Mouse (Mus musculus) CH12.LX (cell line): ENCODE results near the gene Gm26992. TPM values are rescaled to one million over a fixed set of nuclear protein-coding genes. Genes with fewer than 3 reads are reported as not detected.

ENCODE experiments used
- DNase-seq: peaks from one replicate; pipeline ENCODE4 v3.0.0-alpha.2; 2013; ENCODE audit errors: extremely low read depth
- H3K27ac ChIP-seq: 2 replicates; pipeline ENCODE4 v1.5.1; 2012; ENCODE audit warnings: low read depth, mild to moderate bottlenecking, control low read depth, moderate library complexity; ENCODE audit not compliant: insufficient read depth
- H3K27me3 ChIP-seq: replicated peaks from 2 replicates; pipeline ENCODE3; 2012; ENCODE audit warnings: inconsistent platforms
- H3K36me3 ChIP-seq, 2 experiments: replicated peaks in 1 of 2; 2 replicates each; pipeline versions ENCODE3 to v1.6.1; 2012; ENCODE audit warnings: inconsistent platforms in 1 of 2, low read length in 1 of 2, mild to moderate bottlenecking in 1 of 2, mixed read lengths in 1 of 2, moderate library complexity in 1 of 2; ENCODE audit not compliant: control insufficient read depth in 1 of 2, insufficient read depth in 1 of 2
- H3K4me1 ChIP-seq, 2 experiments: 2 replicates each; pipeline ENCODE4 v1.6.1; 2012; ENCODE audit warnings: inconsistent platforms in 1 of 2, moderate library complexity in 1 of 2; ENCODE audit not compliant: insufficient read depth in 2 of 2, control insufficient read depth in 1 of 2
- H3K4me2 ChIP-seq: 2 replicates; pipeline ENCODE4 v1.6.1; 2012; ENCODE audit warnings: low read depth, mild to moderate bottlenecking, control low read depth; ENCODE audit not compliant: poor library complexity, insufficient read depth, severe bottlenecking
- H3K4me3 ChIP-seq, 3 experiments: fragments of 150-350 bp in 1 of 3; sonication (generic) in 1 of 3; replicated peaks in 1 of 3; 2 replicates each; pipeline versions ENCODE3 to v1.5.1; 2011 to 2012; ENCODE audit warnings: low read depth in 2 of 3, low read length in 2 of 3, mild to moderate bottlenecking in 2 of 3, moderate library complexity in 2 of 3, control low read depth in 1 of 3, improper control_type of control experiment in 1 of 3, inconsistent platforms in 1 of 3, mixed read lengths in 1 of 3; ENCODE audit not compliant: poor library complexity in 1 of 3
- H3K79me2 ChIP-seq: replicated peaks from 2 replicates; pipeline ENCODE4 v1.6.1; 2012; ENCODE audit warnings: mild to moderate bottlenecking, moderate library complexity; ENCODE audit not compliant: control insufficient read depth, poor library complexity, insufficient read depth, severe bottlenecking; ENCODE audit errors: extremely low read depth
- H3K9ac ChIP-seq: 2 replicates; pipeline ENCODE4 v1.6.1; 2012; ENCODE audit warnings: low read depth, mild to moderate bottlenecking, control low read depth, moderate library complexity; ENCODE audit not compliant: insufficient read depth
- H3K9me3 ChIP-seq: replicated peaks from 2 replicates; pipeline ENCODE3; 2012; ENCODE audit warnings: low read length, inconsistent platforms, mixed read lengths
- BHLHE40 ChIP-seq: IDR thresholded peaks from 2 replicates; pipeline ENCODE4 v1.6.1; 2011; ENCODE audit warnings: mild to moderate bottlenecking, low read depth, low read length, improper control_type of control experiment
- CHD1 ChIP-seq: IDR thresholded peaks from 2 replicates; pipeline ENCODE4 v1.6.1; 2012; ENCODE audit warnings: low read depth, low read length, improper control_type of control experiment, inconsistent platforms
- CHD2 ChIP-seq: IDR thresholded peaks from 2 replicates; pipeline ENCODE4 v1.6.1; 2011; ENCODE audit warnings: low read length, improper control_type of control experiment
- CTCF ChIP-seq, 2 experiments: IDR thresholded peaks in 1 of 2; conservative IDR thresholded peaks in 1 of 2; 2 replicates each; pipeline ENCODE4 v1.5.1; 2011 to 2012; ENCODE audit warnings: low read depth in 2 of 2, low read length in 2 of 2, improper control_type of control experiment in 1 of 2, inconsistent platforms in 1 of 2, mild to moderate bottlenecking in 1 of 2, moderate library complexity in 1 of 2
- ELF1 ChIP-seq: IDR thresholded peaks from 2 replicates; pipeline ENCODE4 v1.6.1; 2014; ENCODE audit warnings: low read depth, mild to moderate bottlenecking, inconsistent platforms, low read length, improper control_type of control experiment
- EP300 ChIP-seq: IDR thresholded peaks from 2 replicates; pipeline ENCODE4 v1.6.1; 2011; ENCODE audit warnings: low read length, improper control_type of control experiment
- GABPA ChIP-seq: IDR thresholded peaks from 2 replicates; pipeline ENCODE4 v1.6.1; 2012; ENCODE audit warnings: low read depth, low read length, improper control_type of control experiment, inconsistent platforms; ENCODE audit not compliant: insufficient replicate concordance
- IRF4 ChIP-seq: IDR thresholded peaks from 2 replicates; pipeline ENCODE4 v1.6.1; 2014; ENCODE audit warnings: low read depth, mild to moderate bottlenecking, inconsistent platforms, low read length, improper control_type of control experiment
- KAT2A ChIP-seq: IDR thresholded peaks from 2 replicates; pipeline ENCODE4 v1.6.1; 2012; ENCODE audit warnings: low read length, improper control_type of control experiment, inconsistent platforms; ENCODE audit not compliant: insufficient replicate concordance
- MAX ChIP-seq: IDR thresholded peaks from 2 replicates; pipeline ENCODE4 v1.6.1; 2011; ENCODE audit warnings: low read length, improper control_type of control experiment
- MAZ ChIP-seq: IDR thresholded peaks from 2 replicates; pipeline ENCODE4 v1.6.1; 2012; ENCODE audit warnings: low read depth, mild to moderate bottlenecking, inconsistent platforms, low read length, improper control_type of control experiment, moderate library complexity
- MEF2A ChIP-seq: IDR thresholded peaks from 2 replicates; pipeline ENCODE4 v1.6.1; 2014; ENCODE audit warnings: low read depth, mild to moderate bottlenecking, inconsistent platforms, low read length, improper control_type of control experiment, borderline replicate concordance
- MYC ChIP-seq: IDR thresholded peaks from 2 replicates; pipeline ENCODE4 v1.6.1; 2011; ENCODE audit warnings: low read depth, mild to moderate bottlenecking, improper control_type of control experiment, low read length
- NRF1 ChIP-seq: IDR thresholded peaks from 2 replicates; pipeline ENCODE4 v1.6.1; 2014; ENCODE audit warnings: low read depth, mild to moderate bottlenecking, inconsistent platforms, low read length, improper control_type of control experiment, moderate library complexity
- POLR2AphosphoS2 ChIP-seq: IDR thresholded peaks from 2 replicates; pipeline ENCODE4 v1.6.1; 2011; ENCODE audit warnings: low read depth, low read length, improper control_type of control experiment
- RAD21 ChIP-seq: IDR thresholded peaks from 2 replicates; pipeline ENCODE4 v1.6.1; 2011; ENCODE audit warnings: low read depth, mild to moderate bottlenecking, low read length, improper control_type of control experiment, moderate library complexity
- RCOR1 ChIP-seq: conservative IDR thresholded peaks from 2 replicates; pipeline ENCODE4 v1.6.1; 2012; ENCODE audit warnings: low read depth, mild to moderate bottlenecking, inconsistent platforms, low read length, improper control_type of control experiment
- SIN3A ChIP-seq: IDR thresholded peaks from 2 replicates; pipeline ENCODE4 v1.6.1; 2012; ENCODE audit warnings: low read length, improper control_type of control experiment, inconsistent platforms
- SMC3 ChIP-seq: IDR thresholded peaks from 2 replicates; pipeline ENCODE4 v1.6.1; 2011; ENCODE audit warnings: low read depth, low read length, improper control_type of control experiment
- TCF12 ChIP-seq: IDR thresholded peaks from 2 replicates; pipeline ENCODE4 v1.6.1; 2014; ENCODE audit warnings: low read depth, mild to moderate bottlenecking, inconsistent platforms, low read length, improper control_type of control experiment
- UBTF ChIP-seq: IDR thresholded peaks from 2 replicates; pipeline ENCODE4 v1.6.1; 2012; ENCODE audit warnings: low read depth, mild to moderate bottlenecking, inconsistent platforms, low read length, improper control_type of control experiment, moderate library complexity
- USF1 ChIP-seq: IDR thresholded peaks from 2 replicates; pipeline ENCODE4 v1.6.1; 2014; ENCODE audit warnings: low read depth, mild to moderate bottlenecking, inconsistent platforms, low read length, improper control_type of control experiment
- USF2 ChIP-seq: conservative IDR thresholded peaks from 2 replicates; pipeline ENCODE4 v1.6.1; 2011; ENCODE audit warnings: low read depth, low read length, improper control_type of control experiment
- ZKSCAN1 ChIP-seq: IDR thresholded peaks from 2 replicates; pipeline ENCODE4 v1.6.1; 2012; ENCODE audit warnings: low read depth, inconsistent platforms, low read length, improper control_type of control experiment, borderline replicate concordance
- ZMIZ1 ChIP-seq: IDR thresholded peaks from 2 replicates; pipeline ENCODE4 v1.6.1; 2012; ENCODE audit warnings: low read depth, mild to moderate bottlenecking, inconsistent platforms, low read length, improper control_type of control experiment
- dilution Hi-C: fragments of 300-500 bp; cut with MboI; formaldehyde crosslinking; loops from 2 replicates; pipeline ENCODE4 v1.14.3; 2020; ENCODE audit warnings: low sequenced_read_pairs; ENCODE audit not compliant: extremely low pct_unique_long_range_greater_than_20kb, extremely low pct_ligation_motif_present
- in situ Hi-C: fragments of 300-500 bp; cut with MboI; formaldehyde crosslinking; loops from 3 replicates; pipeline ENCODE4 v1.14.3; 2019; ENCODE audit warnings: low sequenced_read_pairs, low pct_ligation_motif_present, low pct_unique_long_range_greater_than_20kb, mixed read lengths
- polyA plus RNA-seq: library from polyadenylated mRNA; unstranded; fragments of >175 nt; gene quantifications from 2 replicates; pipeline ENCODE4 v1.2.1, GENCODE M21; 2012; ENCODE audit warnings: low read depth; ENCODE audit not compliant: insufficient read length
- total RNA-seq, 2 experiments: library from RNA; depleted of rRNA; stranded (reverse); fragments of 300-350 nt in 1 of 2; fragments of >200 nt in 1 of 2; gene quantifications; 2 replicates each; pipeline ENCODE4 v1.2.3; 2012 to 2014

Gene Gm26992
- total and polyA plus RNA-seq, 3 experiments = not detected

- H3K4me1 ChIP-seq = no peaks in the 10 kb centered on the region
- no peak overlapping the region for H3K4me3 ChIP-seq
- no peaks in the 10 kb centered on the region for H3K27me3 ChIP-seq
- no peak overlapping the region for H3K9ac ChIP-seq
- H3K4me2 ChIP-seq = no peak overlapping the region
- TF ChIP-seq USF2 (no peak), MYC (no peak), CHD2 (no peak), CTCF (conservative IDR thresholded peaks at IDR 0.05 in 1 of 2, IDR thresholded peaks at IDR 0.05 in 1 of 2; ENCODE audit: low read depth in 2 of 2, low read length in 2 of 2) (peak in 1 of 2 experiments; percentile 31; a peak in 2 of 4 replicates), CHD1 (no peak), RCOR1 (no peak)
- DNase-seq = no peak
- H3K36me3 ChIP-seq = no peaks in the 10 kb centered on the region
- in situ Hi-C loops = no loop called here
- dilution Hi-C loops = no loop called here
- no peaks in the 10 kb centered on the region for H3K9me3 ChIP-seq
- H3K79me2 ChIP-seq = no peaks in the 10 kb centered on the region
- no peak overlapping the region for H3K27ac ChIP-seq
Measured at GRCm38 (mm10) chrX:103460056-103460455, 38.2 kb downstream of the Gm26992 start.

- Histone ChIP-seq H3K4me2 (no peak overlapping the region), H3K4me1 (no peaks in the 10 kb centered on the region), H3K9ac (no peak overlapping the region), H3K27ac (no peak overlapping the region), H3K9me3 (no peaks in the 10 kb centered on the region), H3K27me3 (no peaks in the 10 kb centered on the region), H3K36me3 (no peaks in the 10 kb centered on the region), H3K4me3 (no peak overlapping the region), H3K79me2 (no peaks in the 10 kb centered on the region)
- dilution Hi-C loops = no loop called here
- TF ChIP-seq SMC3 (no peak; the same call in 1 of the 2 replicates), RAD21 (peak; percentile 6), CTCF (conservative IDR thresholded peaks at IDR 0.05 in 1 of 2, IDR thresholded peaks at IDR 0.05 in 1 of 2; ENCODE audit: low read depth in 2 of 2, low read length in 2 of 2) (peak in 1 of 2 experiments; percentile 71; a peak in 2 of 4 replicates)
- DNase-seq = no peak
- in situ Hi-C loops = no loop called here
Measured at GRCm38 (mm10) chrX:103468998-103469397, 47.2 kb downstream of the Gm26992 start.

DNA sequence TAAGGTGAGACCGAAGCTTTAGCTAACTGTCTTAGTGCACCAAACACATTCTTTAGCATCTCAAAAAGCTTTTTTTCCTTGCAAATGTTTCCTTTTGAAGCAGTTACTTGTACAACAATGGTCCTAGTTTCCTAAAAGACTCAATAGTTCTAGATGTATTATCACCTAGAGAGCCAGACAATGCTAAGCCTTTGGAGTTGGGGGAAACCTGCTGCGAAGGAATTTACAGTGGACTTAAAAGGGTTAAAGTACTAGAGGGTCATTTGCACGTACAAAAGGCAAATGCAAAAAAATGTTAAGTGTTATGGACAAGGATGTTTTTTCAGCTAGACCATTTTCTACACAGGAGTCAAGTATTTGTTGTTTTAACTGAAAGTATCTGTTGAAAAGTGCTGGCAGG lies 50.5 kb downstream of the Gm26992 start:
- in situ Hi-C loops (loop anchor here (10.0 kb wide), 1 partner anchor 202 kb away; no protein-coding TSS in a partner anchor), dilution Hi-C loops (no loop called here)
- Histone ChIP-seq H3K4me1 (no peaks in the 10 kb centered on the region), H3K36me3 (no peaks in the 10 kb centered on the region), H3K9ac (no peak overlapping the region), H3K4me2 (no peak overlapping the region), H3K79me2 (no peaks in the 10 kb centered on the region), H3K27me3 (no peaks in the 10 kb centered on the region), H3K9me3 (no peaks in the 10 kb centered on the region), H3K4me3 (no peak overlapping the region), H3K27ac (no peak overlapping the region)
- TF ChIP-seq CTCF (conservative IDR thresholded peaks at IDR 0.05 in 1 of 2, IDR thresholded peaks at IDR 0.05 in 1 of 2; ENCODE audit: low read depth in 2 of 2, low read length in 2 of 2) (no peak), ZKSCAN1 (no peak), NRF1 (no peak), GABPA (no peak), EP300 (no peak), POLR2AphosphoS2 (no peak), TCF12 (no peak), SIN3A (no peak), CHD2 (no peak), USF1 (no peak), BHLHE40 (no peak), MAZ (no peak), MAX (no peak), ELF1 (no peak), KAT2A (no peak), ZMIZ1 (no peak), IRF4 (no peak), RAD21 (no peak), MEF2A (no peak), UBTF (no peak)
- DNase-seq = no peak
